Mouse (Mus musculus) R1 (cell line): Measurements from ENCODE around the gene Gm48551.

Experiments used
- DNase-seq: peaks from one replicate; pipeline ENCODE4 v3.0.0-alpha.2; 2018; ENCODE audit warnings: low read depth, low spot score

The Gm48551 gene

DNA sequence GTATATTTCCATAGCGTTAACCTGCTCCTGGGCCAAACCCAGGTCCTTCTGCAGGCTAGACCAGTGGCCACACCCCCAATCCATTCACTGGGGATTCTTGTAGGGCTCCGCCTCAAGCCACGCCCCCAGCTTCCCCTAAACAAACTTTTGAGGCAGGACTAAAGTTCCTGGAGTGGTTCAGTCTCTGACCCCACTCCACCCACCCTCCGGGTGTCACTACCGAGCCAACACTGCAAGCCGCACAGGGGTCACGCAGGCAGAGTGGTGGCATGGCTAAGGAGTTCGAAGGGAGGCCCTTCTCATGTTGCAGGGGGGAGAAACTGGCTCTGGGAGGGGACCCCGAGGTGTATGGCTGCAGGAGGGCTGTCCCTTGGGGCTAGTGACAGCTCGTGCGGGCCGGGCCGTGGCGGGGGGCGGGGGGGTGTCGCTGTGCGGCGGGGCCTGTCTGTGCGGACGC is 45.4 kb downstream of the Gm48551 start:
- DNase-seq: peak; percentile 98

- DNase-seq: peak; percentile 47
Measured at GRCm38 (mm10) chr10:81430141-81430830, 46.0 kb downstream of the Gm48551 start.

DNA sequence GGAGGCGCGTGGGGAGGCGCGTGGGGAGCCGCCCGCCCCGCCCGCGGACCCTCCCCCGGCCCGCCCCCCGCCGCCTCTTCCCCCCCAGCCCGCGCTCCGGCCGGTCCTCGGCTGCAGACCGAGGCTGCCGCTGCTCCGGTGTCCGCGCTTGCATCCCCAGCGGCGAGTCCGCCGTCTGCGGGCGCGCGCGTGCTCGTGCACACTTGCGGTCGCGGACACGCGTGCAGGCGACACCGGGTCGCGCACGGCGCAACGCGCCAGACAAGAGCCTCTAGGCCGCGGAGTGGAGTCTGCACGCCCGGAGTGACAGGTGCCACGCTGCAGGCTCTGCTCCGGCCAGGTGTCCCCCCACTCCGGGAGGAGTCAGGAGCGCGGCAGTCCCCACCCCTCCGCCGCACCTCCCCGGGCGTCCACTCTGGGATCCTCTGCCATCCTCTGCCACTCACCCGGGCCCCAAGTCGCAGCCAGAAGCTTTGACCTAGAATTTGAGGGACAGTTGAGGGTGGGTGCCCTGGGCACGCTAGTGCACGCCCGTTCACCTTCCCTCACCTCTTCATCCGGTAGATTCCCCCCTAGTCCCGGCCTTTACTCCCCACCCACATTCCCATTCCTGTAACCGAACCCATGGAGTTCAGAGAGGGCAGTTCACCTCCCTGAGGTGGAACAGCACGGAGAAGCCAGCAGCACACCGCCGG is 46.7 kb downstream of the Gm48551 start:
- DNase-seq: peak; percentile 39

GRCm38 (mm10) chr10:81431526-81432168 is 47.4 kb downstream of the Gm48551 start:
- DNase-seq: peak; percentile 77

DNA sequence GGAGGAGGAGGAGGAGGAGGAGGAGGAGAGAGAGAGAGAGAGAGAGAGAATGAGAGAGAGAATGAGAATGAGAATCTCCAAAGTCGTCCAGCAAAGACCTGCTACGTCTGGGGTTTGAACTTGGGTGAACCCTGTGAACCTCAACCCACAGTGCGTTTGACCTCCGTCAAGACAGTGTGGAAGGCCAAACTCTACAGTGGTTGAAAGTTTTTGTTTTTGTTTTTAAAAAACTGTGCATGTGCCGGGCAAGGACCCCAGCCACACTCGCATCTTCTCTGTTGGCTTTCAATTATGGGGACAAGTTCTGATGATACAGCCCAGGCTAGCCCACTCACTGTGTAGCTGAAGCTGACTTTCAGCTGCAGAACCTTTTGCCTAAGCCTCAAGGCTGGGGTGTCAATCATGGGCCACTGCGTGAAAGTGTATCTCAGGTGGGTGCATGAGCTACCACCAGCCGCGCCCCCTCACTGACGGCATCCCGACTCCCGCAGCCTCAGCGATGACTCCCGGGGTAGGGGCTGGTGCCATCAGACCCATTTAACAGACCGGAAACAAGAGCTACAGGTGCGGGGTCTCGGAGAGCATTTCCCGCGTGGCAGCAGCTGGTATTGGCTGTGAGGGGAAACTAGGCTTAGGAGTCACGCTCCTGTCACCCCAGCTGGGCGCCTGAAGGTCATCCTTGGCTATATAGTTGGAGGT is 48.1 kb downstream of the Gm48551 start:
- DNase-seq: no peak

DNA sequence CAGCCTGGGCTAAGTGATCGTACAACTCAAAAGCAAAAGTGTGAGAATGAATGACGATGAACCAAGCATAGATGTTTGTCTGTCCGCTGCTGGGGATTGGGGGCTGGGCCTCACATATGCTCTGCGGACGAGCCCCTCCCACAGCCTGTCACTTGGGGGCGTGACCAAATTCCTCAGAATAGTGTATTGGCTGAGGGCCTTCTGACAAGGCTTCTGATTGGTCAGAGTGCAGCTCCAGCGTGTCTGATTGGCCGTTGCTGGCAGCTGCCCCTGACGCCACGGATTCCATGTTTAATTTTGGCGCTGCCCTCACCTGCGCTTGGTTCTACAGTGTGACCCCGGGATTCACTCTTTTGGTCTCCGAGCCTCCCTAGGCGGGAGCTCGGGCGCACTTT is 48.6 kb downstream of the Gm48551 start:
- peak; percentile 96 for DNase-seq

GRCm38 (mm10) chr10:81433541-81434289 is 49.4 kb downstream of the Gm48551 start:
- peak; percentile 14 for DNase-seq

GRCm38 (mm10) chr10:81434361-81435263 is 50.3 kb downstream of the Gm48551 start:
- peak; percentile 67 for DNase-seq

- DNase-seq: no peak
Measured at GRCm38 (mm10) chr10:81435436-81435835, 51.2 kb downstream of the Gm48551 start.

DNA sequence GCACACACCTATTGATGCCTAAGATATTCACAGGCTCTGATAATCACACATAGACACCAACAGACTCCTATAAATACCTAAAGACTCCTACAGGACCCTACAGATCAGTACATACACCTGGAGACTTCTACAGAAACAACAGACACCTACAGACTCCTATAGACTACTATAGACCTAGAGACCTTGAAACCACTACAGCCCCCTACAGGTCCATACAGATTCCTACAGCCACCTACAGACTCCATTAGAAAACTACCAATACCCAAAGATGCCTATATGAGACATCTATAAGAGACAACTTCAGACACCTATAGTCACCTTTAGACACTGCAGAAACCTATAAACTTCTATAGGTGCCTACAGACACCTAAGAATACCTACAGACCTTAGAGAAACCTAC is 56.8 kb downstream of the Gm48551 start:
- no peak for DNase-seq
